Mouse (Mus musculus) CH12.LX (cell line): Measurements from ENCODE around the gene Srrt. TPM values are rescaled to one million over a fixed set of nuclear protein-coding genes. Genes with fewer than 3 reads are reported as not detected.
"Not testable (repeated sequence)": the region's sequence is repeated elsewhere in the genome, so short reads cannot be mapped to it uniquely, and the experiment has no call there.

Experiments
- DNase-seq: peaks from one replicate; pipeline ENCODE4 v3.0.0-alpha.2; 2013; ENCODE audit errors: extremely low read depth
- H3K27ac ChIP-seq: 2 replicates; pipeline ENCODE4 v1.5.1; 2012; ENCODE audit warnings: low read depth, mild to moderate bottlenecking, control low read depth, moderate library complexity; ENCODE audit not compliant: insufficient read depth
- H3K27me3 ChIP-seq: replicated peaks from 2 replicates; pipeline ENCODE3; 2012; ENCODE audit warnings: inconsistent platforms
- H3K36me3 ChIP-seq, 2 experiments: replicated peaks in 1 of 2; 2 replicates each; pipeline versions ENCODE3 to v1.6.1; 2012; ENCODE audit warnings: inconsistent platforms in 1 of 2, low read length in 1 of 2, mild to moderate bottlenecking in 1 of 2, mixed read lengths in 1 of 2, moderate library complexity in 1 of 2; ENCODE audit not compliant: control insufficient read depth in 1 of 2, insufficient read depth in 1 of 2
- H3K4me1 ChIP-seq, 2 experiments: 2 replicates each; pipeline ENCODE4 v1.6.1; 2012; ENCODE audit warnings: inconsistent platforms in 1 of 2, moderate library complexity in 1 of 2; ENCODE audit not compliant: insufficient read depth in 2 of 2, control insufficient read depth in 1 of 2
- H3K4me2 ChIP-seq: 2 replicates; pipeline ENCODE4 v1.6.1; 2012; ENCODE audit warnings: low read depth, mild to moderate bottlenecking, control low read depth; ENCODE audit not compliant: poor library complexity, insufficient read depth, severe bottlenecking
- H3K4me3 ChIP-seq, 3 experiments: fragments of 150-350 bp in 1 of 3; sonication (generic) in 1 of 3; replicated peaks in 1 of 3; 2 replicates each; pipeline versions ENCODE3 to v1.5.1; 2011 to 2012; ENCODE audit warnings: low read depth in 2 of 3, low read length in 2 of 3, mild to moderate bottlenecking in 2 of 3, moderate library complexity in 2 of 3, control low read depth in 1 of 3, improper control_type of control experiment in 1 of 3, inconsistent platforms in 1 of 3, mixed read lengths in 1 of 3; ENCODE audit not compliant: poor library complexity in 1 of 3
- H3K79me2 ChIP-seq: replicated peaks from 2 replicates; pipeline ENCODE4 v1.6.1; 2012; ENCODE audit warnings: mild to moderate bottlenecking, moderate library complexity; ENCODE audit not compliant: control insufficient read depth, poor library complexity, insufficient read depth, severe bottlenecking; ENCODE audit errors: extremely low read depth
- H3K9ac ChIP-seq: 2 replicates; pipeline ENCODE4 v1.6.1; 2012; ENCODE audit warnings: low read depth, mild to moderate bottlenecking, control low read depth, moderate library complexity; ENCODE audit not compliant: insufficient read depth
- H3K9me3 ChIP-seq: replicated peaks from 2 replicates; pipeline ENCODE3; 2012; ENCODE audit warnings: low read length, inconsistent platforms, mixed read lengths
- BHLHE40 ChIP-seq: IDR thresholded peaks from 2 replicates; pipeline ENCODE4 v1.6.1; 2011; ENCODE audit warnings: mild to moderate bottlenecking, low read depth, low read length, improper control_type of control experiment
- CHD1 ChIP-seq: IDR thresholded peaks from 2 replicates; pipeline ENCODE4 v1.6.1; 2012; ENCODE audit warnings: low read depth, low read length, improper control_type of control experiment, inconsistent platforms
- CHD2 ChIP-seq: IDR thresholded peaks from 2 replicates; pipeline ENCODE4 v1.6.1; 2011; ENCODE audit warnings: low read length, improper control_type of control experiment
- CTCF ChIP-seq, 2 experiments: IDR thresholded peaks in 1 of 2; conservative IDR thresholded peaks in 1 of 2; 2 replicates each; pipeline ENCODE4 v1.5.1; 2011 to 2012; ENCODE audit warnings: low read depth in 2 of 2, low read length in 2 of 2, improper control_type of control experiment in 1 of 2, inconsistent platforms in 1 of 2, mild to moderate bottlenecking in 1 of 2, moderate library complexity in 1 of 2
- E2F4 ChIP-seq: IDR thresholded peaks from 2 replicates; pipeline ENCODE4 v1.6.1; 2011; ENCODE audit warnings: low read depth, low read length, improper control_type of control experiment; ENCODE audit not compliant: insufficient replicate concordance
- ELF1 ChIP-seq: IDR thresholded peaks from 2 replicates; pipeline ENCODE4 v1.6.1; 2014; ENCODE audit warnings: low read depth, mild to moderate bottlenecking, inconsistent platforms, low read length, improper control_type of control experiment
- EP300 ChIP-seq: IDR thresholded peaks from 2 replicates; pipeline ENCODE4 v1.6.1; 2011; ENCODE audit warnings: low read length, improper control_type of control experiment
- ETS1 ChIP-seq: conservative IDR thresholded peaks from 2 replicates; pipeline ENCODE4 v1.6.1; 2012; ENCODE audit warnings: low read depth, mild to moderate bottlenecking, inconsistent platforms, low read length, improper control_type of control experiment, moderate library complexity
- HCFC1 ChIP-seq: IDR thresholded peaks from 2 replicates; pipeline ENCODE4 v1.6.1; 2012; ENCODE audit warnings: low read depth, mild to moderate bottlenecking, inconsistent platforms, low read length, improper control_type of control experiment
- IRF4 ChIP-seq: IDR thresholded peaks from 2 replicates; pipeline ENCODE4 v1.6.1; 2014; ENCODE audit warnings: low read depth, mild to moderate bottlenecking, inconsistent platforms, low read length, improper control_type of control experiment
- JUN ChIP-seq: IDR thresholded peaks from 2 replicates; pipeline ENCODE4 v1.6.1; 2011; ENCODE audit warnings: low read depth, mild to moderate bottlenecking, low read length, improper control_type of control experiment, moderate library complexity; ENCODE audit not compliant: insufficient read depth
- JUND ChIP-seq: conservative IDR thresholded peaks from 2 replicates; pipeline ENCODE4 v1.6.1; 2011; ENCODE audit warnings: low read depth, low read length, improper control_type of control experiment
- KAT2A ChIP-seq: IDR thresholded peaks from 2 replicates; pipeline ENCODE4 v1.6.1; 2012; ENCODE audit warnings: low read length, improper control_type of control experiment, inconsistent platforms; ENCODE audit not compliant: insufficient replicate concordance
- MAFK ChIP-seq: IDR thresholded peaks from 2 replicates; pipeline ENCODE4 v1.6.1; 2011; ENCODE audit warnings: low read length, improper control_type of control experiment; ENCODE audit not compliant: insufficient replicate concordance
- MAX ChIP-seq: IDR thresholded peaks from 2 replicates; pipeline ENCODE4 v1.6.1; 2011; ENCODE audit warnings: low read length, improper control_type of control experiment
- MEF2A ChIP-seq: IDR thresholded peaks from 2 replicates; pipeline ENCODE4 v1.6.1; 2014; ENCODE audit warnings: low read depth, mild to moderate bottlenecking, inconsistent platforms, low read length, improper control_type of control experiment, borderline replicate concordance
- POLR2A ChIP-seq: IDR thresholded peaks from 2 replicates; pipeline ENCODE4 v1.6.1; 2011; ENCODE audit warnings: low read depth, mild to moderate bottlenecking, improper control_type of control experiment, low read length
- SIN3A ChIP-seq: IDR thresholded peaks from 2 replicates; pipeline ENCODE4 v1.6.1; 2012; ENCODE audit warnings: low read length, improper control_type of control experiment, inconsistent platforms
- SMC3 ChIP-seq: IDR thresholded peaks from 2 replicates; pipeline ENCODE4 v1.6.1; 2011; ENCODE audit warnings: low read depth, low read length, improper control_type of control experiment
- USF2 ChIP-seq: conservative IDR thresholded peaks from 2 replicates; pipeline ENCODE4 v1.6.1; 2011; ENCODE audit warnings: low read depth, low read length, improper control_type of control experiment
- ZC3H11A ChIP-seq: IDR thresholded peaks from 2 replicates; pipeline ENCODE4 v1.6.1; 2012; ENCODE audit warnings: low read depth, mild to moderate bottlenecking, inconsistent platforms, low read length, improper control_type of control experiment
- ZKSCAN1 ChIP-seq: IDR thresholded peaks from 2 replicates; pipeline ENCODE4 v1.6.1; 2012; ENCODE audit warnings: low read depth, inconsistent platforms, low read length, improper control_type of control experiment, borderline replicate concordance
- ZMIZ1 ChIP-seq: IDR thresholded peaks from 2 replicates; pipeline ENCODE4 v1.6.1; 2012; ENCODE audit warnings: low read depth, mild to moderate bottlenecking, inconsistent platforms, low read length, improper control_type of control experiment
- ZNF384 ChIP-seq: IDR thresholded peaks from 2 replicates; pipeline ENCODE4 v1.6.1; 2012; ENCODE audit warnings: low read depth, low read length, improper control_type of control experiment, inconsistent platforms
- dilution Hi-C: fragments of 300-500 bp; cut with MboI; formaldehyde crosslinking; loops from 2 replicates; pipeline ENCODE4 v1.14.3; 2020; ENCODE audit warnings: low sequenced_read_pairs; ENCODE audit not compliant: extremely low pct_unique_long_range_greater_than_20kb, extremely low pct_ligation_motif_present
- in situ Hi-C: fragments of 300-500 bp; cut with MboI; formaldehyde crosslinking; loops from 3 replicates; pipeline ENCODE4 v1.14.3; 2019; ENCODE audit warnings: low sequenced_read_pairs, low pct_ligation_motif_present, low pct_unique_long_range_greater_than_20kb, mixed read lengths
- polyA plus RNA-seq: library from polyadenylated mRNA; unstranded; fragments of >175 nt; gene quantifications from 2 replicates; pipeline ENCODE4 v1.2.1, GENCODE M21; 2012; ENCODE audit warnings: low read depth; ENCODE audit not compliant: insufficient read length
- total RNA-seq, 2 experiments: library from RNA; depleted of rRNA; stranded (reverse); fragments of 300-350 nt in 1 of 2; fragments of >200 nt in 1 of 2; gene quantifications; 2 replicates each; pipeline ENCODE4 v1.2.3; 2012 to 2014

Srrt gene
- total and polyA plus RNA-seq, 3 experiments, result 148 to 493 (median 165) TPM

GRCm38 (mm10) chr5:137285986-137286385 is 21.5 kb downstream of the Srrt start:
- peaks cover 14 to 41% of the 10 kb centered on the region in 2 experiments; a peak in 3 of 4 replicates for H3K4me1 ChIP-seq
- dilution Hi-C loops, result no loop called here

GRCm38 (mm10) chr5:137285045-137285444 is 22.4 kb downstream of the Srrt start:
- DNase-seq, result no peak
- H3K27me3 ChIP-seq, result peaks cover 50% of the 10 kb centered on the region

More at GRCm38 (mm10) chr5:137285986-137286385, 21.5 kb downstream of the Srrt start:
- no peak overlapping the region for H3K27ac ChIP-seq
- H3K9me3 ChIP-seq, result peaks cover 16% of the 10 kb centered on the region
- no peak overlapping the region for H3K9ac ChIP-seq
- DNase-seq, result no peak
- in situ Hi-C loops, result no loop called here
- no peak overlapping the region for H3K4me3 ChIP-seq
- no peaks in the 10 kb centered on the region for H3K79me2 ChIP-seq
- H3K27me3 ChIP-seq, result peaks cover 47% of the 10 kb centered on the region
- no peaks in the 10 kb centered on the region for H3K36me3 ChIP-seq
- TF ChIP-seq EP300 (no peak), MAFK (no peak), ELF1 (no peak), JUN (no peak), JUND (no peak), E2F4 (no peak), POLR2A (no peak), HCFC1 (no peak), KAT2A (no peak), ZMIZ1 (no peak), CHD2 (no peak), SIN3A (no peak), ZKSCAN1 (no peak), CTCF (conservative IDR thresholded peaks at IDR 0.05 in 1 of 2, IDR thresholded peaks at IDR 0.05 in 1 of 2; ENCODE audit: low read depth in 2 of 2, low read length in 2 of 2) (no peak), ETS1 (no peak), ZC3H11A (no peak), BHLHE40 (no peak), ZNF384 (no peak), IRF4 (no peak), MAX (no peak)
- no peak overlapping the region for H3K4me2 ChIP-seq

GRCm38 (mm10) chr5:137284411-137284810 is 23.1 kb downstream of the Srrt start:
- in situ Hi-C loops, DNase-seq, H3K4me3 ChIP-seq, H3K27ac ChIP-seq, dilution Hi-C loops, H3K36me3 ChIP-seq, H3K79me2 ChIP-seq, H3K4me2 ChIP-seq, H3K9ac ChIP-seq: not testable (repeated sequence)
- Histone ChIP-seq H3K9me3 (peaks cover 16% of the 10 kb centered on the region), H3K27me3 (peaks cover 48% of the 10 kb centered on the region), H3K4me1 (peaks cover 6 to 25% of the 10 kb centered on the region in 2 experiments; a peak in 3 of 4 replicates)

More at GRCm38 (mm10) chr5:137285045-137285444, 22.4 kb downstream of the Srrt start:
- peaks cover 6 to 32% of the 10 kb centered on the region in 2 experiments; a peak in 3 of 4 replicates for H3K4me1 ChIP-seq
- in situ Hi-C loops (no loop called here), dilution Hi-C loops (no loop called here)
- no peak for TF ChIP-seq USF2
- peak; percentile 24 to 71; a peak in 3 of 4 replicates for TF ChIP-seq CTCF (conservative IDR thresholded peaks at IDR 0.05 in 1 of 2, IDR thresholded peaks at IDR 0.05 in 1 of 2; ENCODE audit: low read depth in 2 of 2, low read length in 2 of 2)
- no peak for TF ChIP-seq SIN3A
- no peak for TF ChIP-seq MEF2A
- TF ChIP-seq ZNF384, result no peak
- no peak for TF ChIP-seq CHD1
- peak; percentile 55 for TF ChIP-seq SMC3
- no peak for TF ChIP-seq MAX
- no peaks in the 10 kb centered on the region for H3K36me3 ChIP-seq
- H3K4me3 ChIP-seq, result no peak overlapping the region
- no peak overlapping the region for H3K9ac ChIP-seq
- H3K27ac ChIP-seq, result no peak overlapping the region
- H3K9me3 ChIP-seq, result peaks cover 16% of the 10 kb centered on the region
- no peaks in the 10 kb centered on the region for H3K79me2 ChIP-seq
- no peak overlapping the region for H3K4me2 ChIP-seq
